Mouse (Mus musculus) ES-Bruce4 (cell line): ENCODE measurements around the gene Rxfp4.

Experiments used
- CTCF ChIP-seq: IDR thresholded peaks from one replicate; pipeline ENCODE4 v1.8.1; 2011; ENCODE audit warnings: low read depth, low read length
- POLR2A ChIP-seq: IDR thresholded peaks from one replicate; pipeline ENCODE4 v1.8.1; 2011; ENCODE audit warnings: low read length; ENCODE audit not compliant: insufficient read depth

- TF ChIP-seq POLR2A (no peak), CTCF (no peak)
Measured at GRCm38 (mm10) chr3:88643078-88643477, 9.9 kb downstream of the Rxfp4 start.
